Mouse (Mus musculus): Measurements from ENCODE around the gene Erc2.
A peak's percentile ranks its signal among the peaks of the same experiment; 100 is the strongest.
"Not testable (repeated sequence)": the region's sequence is repeated elsewhere in the genome, so short reads cannot be mapped to it uniquely, and the experiment has no call there.

The Erc2 gene

DNA sequence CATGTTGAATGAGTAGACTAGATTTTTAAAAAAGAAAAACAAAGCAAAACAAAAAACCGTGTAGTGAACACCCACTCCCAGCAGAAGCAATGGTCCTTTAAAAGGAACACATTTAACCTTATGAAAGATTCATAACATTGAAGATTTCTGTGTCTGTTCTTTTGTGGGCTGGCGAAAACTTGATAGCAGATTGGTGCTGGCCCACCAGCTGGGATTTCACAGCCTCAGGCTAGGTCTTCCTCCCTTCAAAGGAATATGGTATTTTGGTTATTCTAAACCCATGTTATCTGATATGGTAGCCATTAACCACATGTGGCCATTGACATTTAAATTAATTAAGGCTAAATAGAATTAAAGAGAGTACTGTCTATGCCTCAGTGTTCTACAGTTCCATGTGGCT is 205.9 kb downstream of the Erc2 start:
- peak; percentile 49 for DNase-seq (ENCODE audit: low read depth, low spot score)

DNA sequence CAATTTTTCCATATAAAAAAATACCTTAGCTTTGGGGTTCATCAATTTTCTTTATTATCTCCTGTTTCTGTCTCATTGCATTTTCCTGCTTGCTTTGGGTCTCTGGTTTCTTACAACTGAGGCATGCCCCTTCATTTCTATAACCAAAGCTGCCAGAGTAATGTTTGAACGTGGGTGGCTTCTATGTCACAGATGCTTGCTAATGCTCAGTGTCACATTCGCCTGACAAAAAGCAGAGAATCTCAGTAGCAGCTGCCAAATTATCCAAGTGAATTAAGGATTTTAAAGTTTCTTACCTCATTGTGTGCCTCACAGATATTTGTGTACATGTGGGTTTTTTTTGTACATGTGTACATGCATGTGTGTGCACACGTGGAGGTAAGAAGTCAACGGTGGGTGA is 210.0 kb downstream of the Erc2 start:
- DNase-seq (ENCODE audit: low read depth, low spot score) = peak; percentile 45

DNA sequence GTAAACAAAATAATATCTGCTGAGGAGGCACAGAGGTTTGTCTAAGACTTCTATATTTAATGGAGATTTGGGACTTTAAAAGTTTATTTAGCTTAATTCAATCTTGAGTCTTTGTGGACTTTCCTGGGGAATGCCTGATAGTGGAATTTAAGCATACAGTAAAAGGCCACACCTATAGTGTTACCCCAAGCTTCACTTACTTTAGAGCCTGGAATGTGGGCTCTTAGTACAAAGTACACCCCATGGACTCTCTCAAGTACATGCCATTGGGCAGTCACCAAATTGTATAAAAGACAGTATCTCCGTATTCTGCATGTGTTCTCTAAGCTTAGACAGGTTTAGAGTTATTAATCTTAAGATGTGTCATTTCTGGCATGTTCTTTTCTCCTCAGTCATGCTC is 213.1 kb downstream of the Erc2 start:
- no peak for DNase-seq (ENCODE audit: low read depth, low spot score)

DNA sequence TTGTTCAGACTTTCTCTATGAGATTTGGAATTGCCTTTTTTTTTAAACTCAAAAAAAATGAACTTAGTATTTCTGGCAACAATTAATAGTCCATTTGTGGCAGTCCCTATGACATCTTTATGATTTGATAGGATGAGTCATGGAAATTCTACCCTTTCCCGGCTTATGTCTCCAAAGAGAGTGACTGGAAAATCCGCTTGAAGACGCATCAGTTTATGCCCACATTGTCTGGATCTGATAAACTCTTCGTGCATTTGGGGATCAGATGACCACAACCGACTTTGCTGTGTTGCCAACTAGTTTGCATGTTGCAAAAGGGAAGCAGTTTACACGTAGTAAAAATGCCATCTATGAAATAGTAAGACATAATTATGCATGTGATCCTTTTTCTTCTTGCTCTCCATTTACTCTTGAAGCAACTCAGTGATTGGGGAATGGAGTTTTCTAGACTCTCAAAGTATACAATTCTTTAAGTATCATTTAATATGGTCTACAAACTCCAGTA is 215.4 kb downstream of the Erc2 start:
- no peak for DNase-seq (ENCODE audit: low read depth, low spot score)

DNA sequence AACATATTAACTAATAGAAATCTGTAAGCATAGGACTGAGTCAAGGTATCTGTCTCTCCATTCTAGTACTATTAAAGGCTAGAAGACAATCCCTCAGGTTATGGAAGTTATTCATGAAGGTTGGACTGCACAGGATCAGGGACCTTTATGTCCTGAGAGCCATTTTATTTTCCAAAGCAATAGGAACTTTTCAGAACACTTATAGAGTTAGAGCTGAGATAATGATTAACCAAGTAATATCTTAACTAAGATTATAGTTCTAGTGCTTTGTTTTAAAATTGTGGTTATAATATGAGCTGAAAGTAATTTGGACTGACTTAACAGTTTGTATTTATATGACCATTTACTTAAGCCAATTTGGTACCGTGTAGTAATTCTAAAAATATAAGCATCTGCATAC is 217.9 kb downstream of the Erc2 start:
- DNase-seq (ENCODE audit: low read depth, low spot score) = no peak

DNA sequence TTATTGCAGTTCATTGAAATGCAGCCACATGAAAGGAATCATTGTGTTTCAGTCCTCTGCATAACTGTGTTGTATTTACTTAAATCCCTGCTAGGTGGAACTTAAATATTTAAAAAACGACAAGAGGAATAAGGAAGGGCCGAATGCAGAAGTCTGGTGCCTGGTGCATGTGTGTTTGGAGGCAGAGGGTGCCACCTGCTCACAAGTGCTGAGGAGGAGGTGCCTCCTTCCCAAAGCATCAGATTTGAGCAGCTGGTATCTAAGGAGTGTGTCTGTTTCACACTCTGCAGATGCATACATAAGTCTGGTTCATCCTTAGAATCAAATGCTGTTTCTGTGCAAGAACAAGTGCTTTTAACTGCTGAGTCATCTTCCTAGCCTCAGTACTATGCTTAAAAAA is 224.6 kb downstream of the Erc2 start:
- peak; percentile 93 for DNase-seq (ENCODE audit: low read depth, low spot score)

GRCm38 (mm10) chr14:27847291-27847690 is 225.1 kb downstream of the Erc2 start:
- DNase-seq (ENCODE audit: low read depth, low spot score) = no peak

DNA sequence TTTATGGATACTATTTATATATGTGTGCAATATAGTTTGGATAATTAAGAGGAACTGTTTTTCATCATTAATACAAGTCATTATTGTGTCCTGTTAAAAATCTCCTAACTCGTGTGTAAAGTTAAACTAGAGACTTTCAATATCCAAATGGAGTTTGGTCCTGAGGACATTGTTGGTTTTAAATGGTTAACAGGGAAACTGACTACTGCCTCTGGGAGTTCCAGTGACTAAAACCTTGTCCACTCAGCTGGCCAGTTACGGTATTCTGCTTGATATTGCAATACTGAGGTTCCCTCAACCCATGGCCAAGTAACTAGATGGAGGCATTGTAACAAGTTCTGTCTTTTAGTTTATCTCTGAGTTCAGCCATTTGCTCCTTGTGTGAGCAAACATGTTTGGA is 229.0 kb downstream of the Erc2 start:
- DNase-seq (ENCODE audit: low read depth, low spot score) = no peak

- DNase-seq (ENCODE audit: low read depth, low spot score) = peak; percentile 84
Observed at GRCm38 (mm10) chr14:27852606-27853005, 230.4 kb downstream of the Erc2 start.

DNA sequence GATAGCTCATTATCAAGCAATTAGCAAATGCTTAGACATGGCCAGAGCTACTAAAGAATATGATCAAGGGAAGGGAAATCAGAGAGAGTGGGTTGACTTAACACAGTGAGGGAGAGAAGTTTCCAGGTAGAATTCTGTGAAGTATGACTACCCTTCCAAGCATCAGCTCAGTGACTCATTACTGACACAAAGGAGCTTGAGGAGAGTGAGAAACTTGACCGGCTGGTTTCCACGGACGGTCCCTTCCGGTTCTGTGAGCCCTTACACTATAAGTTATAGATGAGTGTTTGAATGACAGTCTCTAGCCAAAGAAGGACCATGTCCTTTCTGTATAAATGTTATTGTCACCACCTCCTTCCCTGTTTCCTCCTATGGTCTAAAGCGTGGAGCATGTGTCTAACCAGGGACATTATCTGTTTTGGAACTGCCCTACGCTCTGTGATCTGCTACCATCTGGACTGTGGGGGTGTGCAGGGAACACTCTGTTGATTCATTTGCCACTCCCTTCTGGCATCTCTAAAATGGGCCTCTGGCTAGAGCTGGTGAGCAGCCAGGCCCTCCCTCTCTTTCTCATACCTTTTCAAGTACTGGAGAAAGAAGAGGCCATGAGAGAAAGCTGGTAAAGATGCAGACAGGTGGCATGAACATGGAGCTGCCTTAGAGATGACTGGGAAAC is 238.3 kb downstream of the Erc2 start:
- DNase-seq (ENCODE audit: low read depth, low spot score) = peak; percentile 96

- DNase-seq (ENCODE audit: low read depth, low spot score) = peak; percentile 89
Observed at GRCm38 (mm10) chr14:27862299-27862698, 240.1 kb downstream of the Erc2 start.

GRCm38 (mm10) chr14:27867386-27867785 is 245.2 kb downstream of the Erc2 start:
- no peak for DNase-seq (ENCODE audit: low read depth, low spot score)

DNA sequence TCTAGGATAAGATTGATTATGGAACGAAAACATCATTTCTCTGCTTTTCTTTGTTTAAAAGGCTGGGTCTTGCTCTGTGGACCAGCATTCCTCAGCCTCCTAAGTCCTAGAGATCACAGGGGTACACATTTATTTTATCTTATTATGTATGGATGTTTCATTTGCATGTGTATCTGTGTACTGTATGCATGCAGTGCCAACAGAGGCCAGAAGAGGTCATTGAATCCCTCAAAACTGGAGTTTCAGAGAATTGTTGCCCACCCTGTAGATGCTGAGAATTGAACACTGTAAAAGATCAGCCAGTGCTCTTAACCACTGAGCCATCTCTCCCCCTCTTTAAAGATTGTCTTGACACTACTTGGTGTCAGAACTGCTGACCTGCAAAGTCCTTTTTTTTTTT is 251.4 kb downstream of the Erc2 start:
- no peak for DNase-seq (ENCODE audit: low read depth, low spot score)

GRCm38 (mm10) chr14:27875991-27876411 is 253.8 kb downstream of the Erc2 start:
- peak; percentile 90 for DNase-seq (ENCODE audit: low read depth, low spot score)

DNA sequence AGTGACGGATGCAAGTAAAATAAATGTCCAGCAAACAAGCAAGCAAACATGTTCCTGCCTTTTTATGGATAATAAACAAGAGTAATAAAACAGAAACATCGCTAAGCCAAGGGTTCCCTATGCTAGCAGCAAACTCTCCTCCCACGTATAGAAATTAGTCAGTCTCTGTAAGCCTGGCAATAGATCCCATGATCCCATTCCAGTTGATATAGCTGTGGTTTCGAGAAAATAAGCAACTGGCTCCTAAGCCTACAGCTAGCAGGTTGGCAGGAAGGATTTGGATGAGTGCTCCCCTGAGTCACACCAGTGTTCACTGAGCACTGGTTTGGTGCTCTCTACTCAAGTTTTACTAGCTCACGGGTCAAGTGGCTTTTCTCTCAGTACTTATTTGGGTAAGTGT is 259.7 kb downstream of the Erc2 start:
- DNase-seq (ENCODE audit: low read depth, low spot score) = peak; percentile 66

- DNase-seq (ENCODE audit: low read depth, low spot score) = not testable (repeated sequence)
Observed at GRCm38 (mm10) chr14:27886337-27886736, 264.1 kb downstream of the Erc2 start.

DNA sequence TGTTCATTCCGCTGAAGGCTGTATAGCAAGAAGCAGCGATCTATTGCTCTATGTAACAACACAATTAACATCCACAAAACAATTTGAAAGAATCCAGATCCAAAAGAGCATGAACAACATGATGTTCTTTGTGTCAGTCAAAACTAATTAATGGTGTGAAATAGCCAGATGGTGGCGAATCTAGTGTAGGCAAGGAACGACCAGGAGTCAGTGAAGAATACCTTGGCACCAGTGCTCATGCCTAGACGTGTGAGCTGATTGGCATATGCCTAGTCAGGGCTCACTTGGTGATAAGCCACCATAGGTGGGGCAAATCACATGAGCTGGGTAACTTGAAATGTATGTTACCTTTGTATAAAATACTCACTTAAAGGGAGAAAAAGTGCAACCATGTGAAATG is 265.3 kb downstream of the Erc2 start:
- DNase-seq (ENCODE audit: low read depth, low spot score) = peak; percentile 54

DNA sequence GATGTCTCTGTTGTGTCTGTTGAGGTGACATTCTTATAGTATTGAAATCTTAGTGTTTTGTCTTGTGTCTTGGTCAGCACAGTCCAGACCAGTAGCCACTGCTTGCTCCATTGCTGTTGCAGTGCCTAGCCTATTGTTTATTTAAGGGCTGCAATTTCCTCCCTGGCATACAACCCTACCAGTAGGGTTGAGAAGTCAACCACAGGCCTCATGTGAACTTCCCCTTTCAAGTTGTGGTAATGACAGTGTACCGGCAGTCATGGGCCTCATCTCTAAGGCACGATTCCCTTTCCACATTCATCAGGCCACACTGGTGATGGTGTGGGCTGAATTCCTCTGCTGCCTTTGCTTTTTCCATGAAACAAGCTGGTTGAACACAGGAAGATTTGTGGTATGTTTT is 267.4 kb downstream of the Erc2 start:
- no peak for DNase-seq (ENCODE audit: low read depth, low spot score)

DNA sequence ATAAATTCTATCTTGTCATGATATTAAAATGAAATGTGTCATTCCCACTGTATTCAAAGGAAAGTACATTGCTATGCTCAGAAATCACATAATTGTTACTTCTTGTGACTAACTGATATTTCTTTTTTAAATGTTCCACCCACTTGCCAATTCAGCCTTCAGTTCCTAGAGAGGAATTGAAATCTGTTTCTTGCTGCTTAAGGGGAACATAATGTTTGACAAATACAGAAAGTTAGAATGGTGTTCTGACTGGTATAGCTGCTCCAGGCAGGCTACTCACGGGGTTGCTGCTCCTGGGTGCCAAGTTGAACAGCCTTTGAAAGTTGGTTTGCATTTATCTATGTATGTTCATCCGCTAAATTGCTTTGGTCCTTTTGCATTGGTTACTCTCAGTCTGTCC is 270.2 kb downstream of the Erc2 start:
- DNase-seq (ENCODE audit: low read depth, low spot score) = peak; percentile 57

GRCm38 (mm10) chr14:27901772-27902171 is 279.5 kb downstream of the Erc2 start:
- peak; percentile 69 for DNase-seq (ENCODE audit: low read depth, low spot score)

- DNase-seq (ENCODE audit: low read depth, low spot score) = no peak
Observed at GRCm38 (mm10) chr14:27921656-27922373, 299.6 kb downstream of the Erc2 start.

- peak; percentile 54 for DNase-seq (ENCODE audit: low read depth, low spot score)
Observed at GRCm38 (mm10) chr14:27927369-27927768, 305.1 kb downstream of the Erc2 start.

GRCm38 (mm10) chr14:27933533-27933932 is 311.3 kb downstream of the Erc2 start:
- DNase-seq (ENCODE audit: low read depth, low spot score) = no peak
